Mouse (Mus musculus) MEL (cell line): ENCODE data around the gene Pigyl. TPM values are rescaled to one million over a fixed set of nuclear protein-coding genes. Genes with fewer than 3 reads are reported as not detected.

ENCODE experiments used
- DNase-seq: peaks from one replicate; pipeline ENCODE4 v3.0.0; 2011; ENCODE audit warnings: low read depth, low spot score
- H3K27ac ChIP-seq: 2 replicates; pipeline ENCODE4 v1.5.1; 2012; ENCODE audit warnings: low read depth, mild to moderate bottlenecking, control low read depth, low read length, moderate library complexity; ENCODE audit not compliant: control insufficient read depth
- H3K27me3 ChIP-seq, 2 experiments: fragments of 150-350 bp in 1 of 2; sonication (generic) in 1 of 2; 2 replicates each; pipeline ENCODE4 v1.6.1; 2012; ENCODE audit warnings: low read length in 2 of 2, mild to moderate bottlenecking in 2 of 2, improper control_type of control experiment in 1 of 2, moderate library complexity in 1 of 2; ENCODE audit not compliant: insufficient read depth in 2 of 2, control insufficient read depth in 1 of 2
- H3K36me3 ChIP-seq, 2 experiments: 2 replicates each; pipeline ENCODE4 v1.6.1; 2012 to 2014; ENCODE audit warnings: low read length in 2 of 2, improper control_type of control experiment in 1 of 2, inconsistent platforms in 1 of 2, mild to moderate bottlenecking in 1 of 2; ENCODE audit not compliant: insufficient read depth in 2 of 2, control insufficient read depth in 1 of 2
- H3K4me1 ChIP-seq, 2 experiments: fragments of 150-350 bp in 1 of 2; sonication (generic) in 1 of 2; 2 replicates each; pipeline ENCODE4 v1.6.1; 2012; ENCODE audit warnings: low read length in 2 of 2, improper control_type of control experiment in 1 of 2, mild to moderate bottlenecking in 1 of 2; ENCODE audit not compliant: insufficient read depth in 2 of 2, control insufficient read depth in 1 of 2
- H3K4me3 ChIP-seq, 2 experiments: fragments of 150-350 bp in 1 of 2; sonication (generic) in 1 of 2; 2 replicates each; pipeline ENCODE4 v1.5.1; 2012; ENCODE audit warnings: low read depth in 2 of 2, low read length in 2 of 2, mild to moderate bottlenecking in 2 of 2, moderate library complexity in 2 of 2, control low read depth in 1 of 2, improper control_type of control experiment in 1 of 2; ENCODE audit not compliant: control insufficient read depth in 1 of 2, insufficient read depth in 1 of 2
- H3K79me2 ChIP-seq: 2 replicates; pipeline ENCODE4 v1.6.1; 2012; ENCODE audit warnings: mild to moderate bottlenecking, low read length, moderate library complexity; ENCODE audit not compliant: control insufficient read depth, poor library complexity, insufficient read depth
- H3K9ac ChIP-seq: 2 replicates; pipeline ENCODE4 v1.6.1; 2012; ENCODE audit warnings: low read depth, mild to moderate bottlenecking, control low read depth, low read length, moderate library complexity; ENCODE audit not compliant: control insufficient read depth, poor library complexity, severe bottlenecking
- H3K9me3 ChIP-seq: fragments of 150-350 bp; sonication (generic); replicated peaks from 2 replicates; pipeline ENCODE4 v1.6.1; 2012; ENCODE audit warnings: mild to moderate bottlenecking, low read length, improper control_type of control experiment, moderate library complexity; ENCODE audit not compliant: insufficient read depth
- CTCF ChIP-seq, 3 experiments: IDR thresholded peaks in 2 of 3; conservative IDR thresholded peaks in 1 of 3; 2 replicates each; pipeline ENCODE4 v1.5.1; 2011 to 2012; ENCODE audit warnings: low read length in 3 of 3, low read depth in 2 of 3, mild to moderate bottlenecking in 2 of 3, improper control_type of control experiment in 1 of 3, inconsistent platforms in 1 of 3, mixed read lengths in 1 of 3, moderate library complexity in 1 of 3; ENCODE audit not compliant: control insufficient read depth in 1 of 3, insufficient read depth in 1 of 3, poor library complexity in 1 of 3, severe bottlenecking in 1 of 3
- E2F4 ChIP-seq: IDR thresholded peaks from 2 replicates; pipeline ENCODE4 v1.6.1; 2011; ENCODE audit warnings: low read depth, low read length, improper control_type of control experiment, borderline replicate concordance
- EP300 ChIP-seq, 2 experiments: IDR thresholded peaks; 2 replicates each; pipeline ENCODE4 v1.6.1; 2011; ENCODE audit warnings: improper control_type of control experiment in 2 of 2, low read length in 2 of 2, low read depth in 1 of 2, mild to moderate bottlenecking in 1 of 2
- MAX ChIP-seq: IDR thresholded peaks from 2 replicates; pipeline ENCODE4 v1.6.1; 2011; ENCODE audit warnings: low read length, improper control_type of control experiment
- MAZ ChIP-seq: IDR thresholded peaks from 2 replicates; pipeline ENCODE4 v1.6.1; 2012; ENCODE audit warnings: low read depth, mild to moderate bottlenecking, inconsistent platforms, low read length, improper control_type of control experiment
- MEF2A ChIP-seq: IDR thresholded peaks from 2 replicates; pipeline ENCODE4 v1.6.1; 2014; ENCODE audit warnings: low read depth, mild to moderate bottlenecking, inconsistent platforms, low read length, improper control_type of control experiment; ENCODE audit not compliant: poor library complexity, insufficient replicate concordance, severe bottlenecking; ENCODE audit errors: extremely low read depth
- MYB ChIP-seq: IDR thresholded peaks from 2 replicates; pipeline ENCODE4 v1.6.1; 2011; ENCODE audit warnings: mild to moderate bottlenecking, low read depth, low read length, improper control_type of control experiment
- MYC ChIP-seq: IDR thresholded peaks from 2 replicates; pipeline ENCODE4 v1.6.1; 2011; ENCODE audit warnings: low read depth, mild to moderate bottlenecking, low read length, improper control_type of control experiment, moderate library complexity
- NELFE ChIP-seq: IDR thresholded peaks from 2 replicates; pipeline ENCODE4 v1.6.1; 2011; ENCODE audit warnings: low read depth, low read length, improper control_type of control experiment
- POLR2A ChIP-seq, 2 experiments: IDR thresholded peaks; 2 replicates each; pipeline ENCODE4 v1.6.1; 2011 to 2012; ENCODE audit warnings: low read length in 2 of 2, mild to moderate bottlenecking in 2 of 2, control low read depth in 1 of 2, improper control_type of control experiment in 1 of 2, low read depth in 1 of 2, moderate library complexity in 1 of 2; ENCODE audit not compliant: control insufficient read depth in 1 of 2, insufficient read depth in 1 of 2, poor library complexity in 1 of 2
- POLR2AphosphoS2 ChIP-seq: IDR thresholded peaks from 2 replicates; pipeline ENCODE4 v1.6.1; 2011; ENCODE audit warnings: low read length, improper control_type of control experiment
- SMC3 ChIP-seq: IDR thresholded peaks from 2 replicates; pipeline ENCODE4 v1.6.1; 2011; ENCODE audit warnings: low read depth, low read length, improper control_type of control experiment
- TBP ChIP-seq: IDR thresholded peaks from 2 replicates; pipeline ENCODE4 v1.8.0; 2011; ENCODE audit warnings: low read depth, low read length, improper control_type of control experiment
- UBTF ChIP-seq: IDR thresholded peaks from 2 replicates; pipeline ENCODE4 v1.6.1; 2012; ENCODE audit warnings: low read depth, mild to moderate bottlenecking, inconsistent platforms, low read length, improper control_type of control experiment, moderate library complexity, borderline replicate concordance; ENCODE audit not compliant: insufficient read depth
- USF1 ChIP-seq: IDR thresholded peaks from 2 replicates; pipeline ENCODE4 v1.6.1; 2014; ENCODE audit warnings: low read depth, mild to moderate bottlenecking, inconsistent platforms, low read length, improper control_type of control experiment, moderate library complexity
- ZC3H11A ChIP-seq: IDR thresholded peaks from 2 replicates; pipeline ENCODE4 v1.6.1; 2012; ENCODE audit warnings: low read depth, mild to moderate bottlenecking, inconsistent platforms, low read length, improper control_type of control experiment
- ZKSCAN1 ChIP-seq: IDR thresholded peaks from 2 replicates; pipeline ENCODE4 v1.6.1; 2012; ENCODE audit warnings: low read depth, mild to moderate bottlenecking, inconsistent platforms, low read length, improper control_type of control experiment, moderate library complexity
- ZMIZ1 ChIP-seq: IDR thresholded peaks from 2 replicates; pipeline ENCODE4 v1.6.1; 2012; ENCODE audit warnings: low read depth, mild to moderate bottlenecking, inconsistent platforms, low read length, improper control_type of control experiment, moderate library complexity
- ZNF384 ChIP-seq: IDR thresholded peaks from 2 replicates; pipeline ENCODE4 v1.6.1; 2012; ENCODE audit warnings: low read depth, mild to moderate bottlenecking, inconsistent platforms, low read length, improper control_type of control experiment
- polyA plus RNA-seq, 2 experiments: library from polyadenylated mRNA; stranded (reverse) in 1 of 2; unstranded in 1 of 2; fragments of >175 nt in 1 of 2; fragments of >200 nt in 1 of 2; gene quantifications; 2 replicates each; pipeline versions ENCODE4 v1.2.1 to v1.2.4; 2012; ENCODE audit warnings: low replicate concordance in 2 of 2, low read depth in 1 of 2; ENCODE audit not compliant: insufficient read length in 2 of 2, insufficient read depth in 1 of 2, missing spikeins in 1 of 2
- total RNA-seq: library from RNA; depleted of rRNA; stranded (reverse); fragments of 300-350 nt; gene quantifications from 2 replicates; pipeline ENCODE4 v1.2.3, GENCODE M21; 2012

Gene Pigyl
- total and polyA plus RNA-seq, 3 experiments = 103 to 146 TPM; not detected in 1

DNA sequence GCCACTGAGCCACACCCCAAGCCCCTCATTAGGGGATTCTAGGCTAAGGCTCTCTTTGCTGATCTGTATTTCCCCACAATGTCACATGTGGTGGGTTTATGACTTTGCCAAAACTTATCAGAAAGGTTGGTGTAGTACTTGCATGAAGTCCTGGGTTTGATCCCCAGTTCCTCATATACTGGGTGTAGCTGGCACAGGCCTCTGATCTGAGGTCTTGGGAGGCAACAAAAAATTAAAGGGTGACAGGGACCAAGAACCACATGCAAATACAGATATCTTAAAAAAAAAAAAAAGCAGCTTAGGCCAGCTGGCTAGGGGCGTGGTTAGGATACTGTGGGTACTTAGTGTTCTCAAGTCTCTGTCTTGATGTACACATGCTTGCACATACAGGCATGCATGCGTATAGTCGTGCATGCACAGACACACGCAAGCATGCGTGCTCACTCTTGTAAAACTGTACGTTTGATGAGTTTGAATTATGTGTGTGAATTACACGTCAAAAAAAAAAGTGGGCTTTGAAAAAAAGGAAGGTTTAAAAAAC, 33.5 kb upstream of the Pigyl start (continued):
- TF ChIP-seq MEF2A = no peak
- 0 out of 6 replicates have a peak, but pooled peaks of 1 of the 3 experiments have one; percentile 3 for TF ChIP-seq CTCF (IDR thresholded peaks at IDR 0.05 in 2 of 3, conservative IDR thresholded peaks at IDR 0.05 in 1 of 3; ENCODE audit: control insufficient read depth in 1 of 3, insufficient read depth in 1 of 3, low read depth in 2 of 3, low read length in 3 of 3, poor library complexity in 1 of 3, severe bottlenecking in 1 of 3)
- peak; percentile 99 for TF ChIP-seq ZNF384
- TF ChIP-seq MAX = peak; percentile 67
- no peak for TF ChIP-seq E2F4
- no peak for TF ChIP-seq SMC3
- TF ChIP-seq MAZ = no peak
- TF ChIP-seq POLR2AphosphoS2 = no peak
- no peak for TF ChIP-seq ZC3H11A
- peak; percentile 46 to 67 for TF ChIP-seq EP300 (IDR thresholded peaks at IDR 0.05; ENCODE audit: low read depth in 1 of 2, low read length in 2 of 2)
- no peak for TF ChIP-seq MYB
- TF ChIP-seq USF1 = peak; percentile 77
- no peak for TF ChIP-seq POLR2A (IDR thresholded peaks at IDR 0.05; ENCODE audit: control insufficient read depth in 1 of 2, insufficient read depth in 1 of 2, low read depth in 1 of 2, low read length in 2 of 2, poor library complexity in 1 of 2)
- no peak for TF ChIP-seq NELFE

GRCm38 (mm10) chr9:22124169-22124568, 32.5 kb upstream of the Pigyl start:
- H3K4me1 ChIP-seq = peaks cover 25 to 38% of the 10 kb centered on the region in 2 experiments
- H3K36me3 ChIP-seq = peaks cover 0 to 25% of the 10 kb centered on the region in 2 experiments; a peak in 2 of 4 replicates
- H3K4me3 ChIP-seq = no peak overlapping the region
- no peaks in the 10 kb centered on the region for H3K79me2 ChIP-seq
- H3K9ac ChIP-seq = no peak overlapping the region
- H3K27me3 ChIP-seq = no peaks in the 10 kb centered on the region
- DNase-seq = no peak
- H3K27ac ChIP-seq = no peak overlapping the region
- TF ChIP-seq E2F4 (no peak), ZKSCAN1 (no peak), MEF2A (no peak), MYC (no peak), ZMIZ1 (no peak), ZC3H11A (no peak), UBTF (no peak), TBP (peak; percentile 69)
- H3K9me3 ChIP-seq = no peaks in the 10 kb centered on the region
